Mouse (Mus musculus) limb, embryonic 12.5 days (tissue): ENCODE measurements around the gene Mageb18. TPM values are rescaled to one million over a fixed set of nuclear protein-coding genes. Genes with fewer than 3 reads are reported as not detected.

Source experiments
- ATAC-seq: fragments of 200-750 bp; cut with Nextera tagmentation; 2 replicates; pipeline ENCODE4 v1.8.0; 2017; ENCODE audit warnings: low read depth, moderate TSS enrichment; ENCODE audit not compliant: insufficient number of reproducible peaks, insufficient read depth, low FRiP score, low TSS enrichment
- H3K27ac ChIP-seq: fragments of 300-500 bp; sonication (generic); 2 replicates; pipeline ENCODE4 v1.5.1; 2016; ENCODE audit warnings: mild to moderate bottlenecking, moderate library complexity
- H3K27me3 ChIP-seq: fragments of 300-500 bp; sonication (generic); 2 replicates; pipeline ENCODE4 v1.6.1; 2016; ENCODE audit warnings: mild to moderate bottlenecking, moderate library complexity
- H3K36me3 ChIP-seq: fragments of 300-500 bp; sonication (generic); 2 replicates; pipeline ENCODE4 v1.6.1; 2016; ENCODE audit warnings: mild to moderate bottlenecking, moderate library complexity
- H3K4me1 ChIP-seq: fragments of 300-500 bp; sonication (generic); replicated peaks from 2 replicates; pipeline ENCODE4 v1.6.1; 2016
- H3K4me2 ChIP-seq: fragments of 300-500 bp; sonication (generic); 2 replicates; pipeline ENCODE4 v1.6.1; 2016; ENCODE audit warnings: mild to moderate bottlenecking, moderate library complexity
- H3K4me3 ChIP-seq: fragments of 300-500 bp; sonication (generic); replicated peaks from 2 replicates; pipeline ENCODE4 v1.5.1; 2016; ENCODE audit warnings: mild to moderate bottlenecking
- H3K9ac ChIP-seq: fragments of 300-500 bp; sonication (generic); replicated peaks from 2 replicates; pipeline ENCODE4 v1.6.1; 2016; ENCODE audit warnings: mild to moderate bottlenecking, moderate library complexity
- H3K9me3 ChIP-seq: fragments of 300-500 bp; sonication (generic); 2 replicates; pipeline ENCODE4 v1.6.1; 2016; ENCODE audit warnings: mild to moderate bottlenecking, moderate library complexity
- WGBS: fragments of 180-500 bp; shearing (Covaris S2); methylation state at CpG from one replicate; pipeline ENCODE4 v1.1.7; 2016; 5-methylcytosine and 5-hydroxymethylcytosine counted together
- polyA plus RNA-seq: library from polyadenylated mRNA; unstranded; fragments of >200 nt; fragmentation: Nextera tagmentation; extraction: Ambion mirVana; gene quantifications from 2 replicates; pipeline ENCODE4 v1.2.1, GENCODE M21; 2016

Gene Mageb18
- polyA plus RNA-seq, 1 experiment from 2014 or later, result not detected

DNA sequence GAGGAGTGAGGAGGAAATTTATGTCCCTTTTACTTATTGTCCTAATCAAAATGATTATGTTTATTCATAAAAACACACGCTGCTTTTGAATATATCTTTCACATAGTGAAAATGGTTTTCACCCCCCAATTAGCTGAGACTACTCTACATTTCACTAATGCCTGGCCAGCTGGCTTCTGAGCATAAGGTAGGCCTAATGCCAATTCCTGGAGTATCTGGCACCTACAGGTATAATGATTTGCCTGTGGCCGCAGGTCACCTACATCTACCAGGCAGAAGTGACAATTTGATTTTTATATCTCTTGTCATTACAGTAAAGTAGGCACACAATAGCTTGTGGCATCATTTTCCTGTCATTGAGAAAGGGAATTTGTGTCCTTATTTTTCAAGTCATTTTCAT, 259.8 kb downstream of the Mageb18 start:
- no peak overlapping the region for H3K9ac ChIP-seq
- H3K9me3 ChIP-seq, result no peaks in the 10 kb centered on the region
- no peaks in the 10 kb centered on the region for H3K27me3 ChIP-seq
- no peak overlapping the region for H3K4me3 ChIP-seq
- H3K27ac ChIP-seq, result no peak overlapping the region
- H3K4me1 ChIP-seq, result no peaks in the 10 kb centered on the region
- no peak for ATAC-seq
- 81% methylated on average over 2 of the region's 2 CpGs for WGBS
- H3K36me3 ChIP-seq, result no peaks in the 10 kb centered on the region
- no peak overlapping the region for H3K4me2 ChIP-seq

DNA sequence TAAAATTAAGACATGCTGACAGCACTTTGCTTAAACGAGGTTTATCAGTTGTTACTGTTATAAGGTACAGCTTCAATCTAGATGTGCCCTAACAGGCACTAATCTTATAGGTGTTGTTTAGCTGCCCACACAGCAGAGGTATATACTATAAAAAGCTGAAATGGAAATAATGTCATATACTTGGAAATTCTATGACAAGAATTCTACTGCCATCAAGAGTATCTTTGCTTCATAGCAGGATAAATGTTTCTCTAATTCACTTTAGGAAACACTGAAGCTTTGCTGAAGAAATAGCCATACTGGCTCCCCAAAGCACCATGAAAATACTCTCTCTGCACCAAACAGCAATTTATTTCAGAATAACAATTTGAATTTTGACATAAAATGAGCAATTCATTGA, 265.9 kb downstream of the Mageb18 start:
- Histone ChIP-seq H3K4me3 (no peak overlapping the region), H3K9me3 (no peaks in the 10 kb centered on the region), H3K27me3 (no peaks in the 10 kb centered on the region), H3K4me1 (no peaks in the 10 kb centered on the region), H3K4me2 (no peak overlapping the region), H3K36me3 (no peaks in the 10 kb centered on the region), H3K9ac (no peak overlapping the region), H3K27ac (no peak overlapping the region)
- no peak for ATAC-seq
- 76% methylated on average over 1 of the region's 1 CpGs for WGBS

GRCm38 (mm10) chrX:92323599-92323998, 275.8 kb downstream of the Mageb18 start:
- H3K4me2 ChIP-seq, result no peak overlapping the region
- H3K27me3 ChIP-seq, result no peaks in the 10 kb centered on the region
- 52% methylated on average over 1 of the region's 1 CpGs for WGBS
- no peak overlapping the region for H3K9ac ChIP-seq
- no peaks in the 10 kb centered on the region for H3K36me3 ChIP-seq
- H3K4me1 ChIP-seq, result no peaks in the 10 kb centered on the region
- no peak overlapping the region for H3K27ac ChIP-seq
- ATAC-seq, result no peak
- H3K4me3 ChIP-seq, result no peak overlapping the region
- H3K9me3 ChIP-seq, result no peaks in the 10 kb centered on the region

- Histone ChIP-seq H3K27me3 (no peaks in the 10 kb centered on the region), H3K9me3 (no peaks in the 10 kb centered on the region), H3K4me2 (no peak overlapping the region), H3K4me3 (no peak overlapping the region), H3K27ac (no peak overlapping the region), H3K9ac (no peak overlapping the region), H3K36me3 (no peaks in the 10 kb centered on the region), H3K4me1 (no peaks in the 10 kb centered on the region)
- ATAC-seq, result no peak
These were observed 318.8 kb downstream of the Mageb18 start for GRCm38 (mm10) chrX:92280619-92281018.

Other genes starting within 250 kb of the Mageb18 start
- gene Gm5941, start 109.6 kb downstream of the Mageb18 start, polyA plus RNA-seq, result not detected in 2 replicates